Mouse (Mus musculus) MEL (cell line): ENCODE measurements around the gene Ppp1r14b. TPM values are rescaled to one million over a fixed set of nuclear protein-coding genes. Genes with fewer than 3 reads are reported as not detected.

Source experiments
- DNase-seq: peaks from one replicate; pipeline ENCODE4 v3.0.0; 2011; ENCODE audit warnings: low read depth, low spot score
- H3K27ac ChIP-seq: 2 replicates; pipeline ENCODE4 v1.5.1; 2012; ENCODE audit warnings: low read depth, mild to moderate bottlenecking, control low read depth, low read length, moderate library complexity; ENCODE audit not compliant: control insufficient read depth
- H3K27me3 ChIP-seq, 2 experiments: fragments of 150-350 bp in 1 of 2; sonication (generic) in 1 of 2; 2 replicates each; pipeline ENCODE4 v1.6.1; 2012; ENCODE audit warnings: low read length in 2 of 2, mild to moderate bottlenecking in 2 of 2, improper control_type of control experiment in 1 of 2, moderate library complexity in 1 of 2; ENCODE audit not compliant: insufficient read depth in 2 of 2, control insufficient read depth in 1 of 2
- H3K36me3 ChIP-seq, 2 experiments: 2 replicates each; pipeline ENCODE4 v1.6.1; 2012 to 2014; ENCODE audit warnings: low read length in 2 of 2, improper control_type of control experiment in 1 of 2, inconsistent platforms in 1 of 2, mild to moderate bottlenecking in 1 of 2; ENCODE audit not compliant: insufficient read depth in 2 of 2, control insufficient read depth in 1 of 2
- H3K4me1 ChIP-seq, 2 experiments: fragments of 150-350 bp in 1 of 2; sonication (generic) in 1 of 2; 2 replicates each; pipeline ENCODE4 v1.6.1; 2012; ENCODE audit warnings: low read length in 2 of 2, improper control_type of control experiment in 1 of 2, mild to moderate bottlenecking in 1 of 2; ENCODE audit not compliant: insufficient read depth in 2 of 2, control insufficient read depth in 1 of 2
- H3K4me3 ChIP-seq, 2 experiments: fragments of 150-350 bp in 1 of 2; sonication (generic) in 1 of 2; 2 replicates each; pipeline ENCODE4 v1.5.1; 2012; ENCODE audit warnings: low read depth in 2 of 2, low read length in 2 of 2, mild to moderate bottlenecking in 2 of 2, moderate library complexity in 2 of 2, control low read depth in 1 of 2, improper control_type of control experiment in 1 of 2; ENCODE audit not compliant: control insufficient read depth in 1 of 2, insufficient read depth in 1 of 2
- H3K79me2 ChIP-seq: 2 replicates; pipeline ENCODE4 v1.6.1; 2012; ENCODE audit warnings: mild to moderate bottlenecking, low read length, moderate library complexity; ENCODE audit not compliant: control insufficient read depth, poor library complexity, insufficient read depth
- H3K9ac ChIP-seq: 2 replicates; pipeline ENCODE4 v1.6.1; 2012; ENCODE audit warnings: low read depth, mild to moderate bottlenecking, control low read depth, low read length, moderate library complexity; ENCODE audit not compliant: control insufficient read depth, poor library complexity, severe bottlenecking
- H3K9me3 ChIP-seq: fragments of 150-350 bp; sonication (generic); replicated peaks from 2 replicates; pipeline ENCODE4 v1.6.1; 2012; ENCODE audit warnings: mild to moderate bottlenecking, low read length, improper control_type of control experiment, moderate library complexity; ENCODE audit not compliant: insufficient read depth
- BHLHE40 ChIP-seq: IDR thresholded peaks from 2 replicates; pipeline ENCODE4 v1.6.1; 2012; ENCODE audit warnings: low read depth, mild to moderate bottlenecking, inconsistent platforms, low read length, improper control_type of control experiment, borderline replicate concordance
- CTCF ChIP-seq, 3 experiments: IDR thresholded peaks in 2 of 3; conservative IDR thresholded peaks in 1 of 3; 2 replicates each; pipeline ENCODE4 v1.5.1; 2011 to 2012; ENCODE audit warnings: low read length in 3 of 3, low read depth in 2 of 3, mild to moderate bottlenecking in 2 of 3, improper control_type of control experiment in 1 of 3, inconsistent platforms in 1 of 3, mixed read lengths in 1 of 3, moderate library complexity in 1 of 3; ENCODE audit not compliant: control insufficient read depth in 1 of 3, insufficient read depth in 1 of 3, poor library complexity in 1 of 3, severe bottlenecking in 1 of 3
- E2F4 ChIP-seq: IDR thresholded peaks from 2 replicates; pipeline ENCODE4 v1.6.1; 2011; ENCODE audit warnings: low read depth, low read length, improper control_type of control experiment, borderline replicate concordance
- ELF1 ChIP-seq: IDR thresholded peaks from 2 replicates; pipeline ENCODE4 v1.6.1; 2014; ENCODE audit warnings: low read depth, mild to moderate bottlenecking, inconsistent platforms, low read length, improper control_type of control experiment, moderate library complexity
- EP300 ChIP-seq, 2 experiments: IDR thresholded peaks; 2 replicates each; pipeline ENCODE4 v1.6.1; 2011; ENCODE audit warnings: improper control_type of control experiment in 2 of 2, low read length in 2 of 2, low read depth in 1 of 2, mild to moderate bottlenecking in 1 of 2
- ETS1 ChIP-seq: IDR thresholded peaks from 2 replicates; pipeline ENCODE4 v1.6.1; 2012; ENCODE audit warnings: low read depth, mild to moderate bottlenecking, inconsistent platforms, low read length, improper control_type of control experiment, moderate library complexity
- GABPA ChIP-seq: IDR thresholded peaks from 2 replicates; pipeline ENCODE4 v1.6.1; 2012; ENCODE audit warnings: low read depth, mild to moderate bottlenecking, inconsistent platforms, low read length, improper control_type of control experiment, moderate library complexity
- GATA1 ChIP-seq: IDR thresholded peaks from 2 replicates; pipeline ENCODE4 v1.6.1; 2011; ENCODE audit warnings: low read depth, low read length, improper control_type of control experiment
- HCFC1 ChIP-seq: IDR thresholded peaks from 2 replicates; pipeline ENCODE4 v1.6.1; 2012; ENCODE audit warnings: low read depth, mild to moderate bottlenecking, inconsistent platforms, low read length, improper control_type of control experiment, moderate library complexity
- JUND ChIP-seq: IDR thresholded peaks from 2 replicates; pipeline ENCODE4 v1.6.1; 2011; ENCODE audit warnings: low read depth, mild to moderate bottlenecking, improper control_type of control experiment, low read length
- KAT2A ChIP-seq: conservative IDR thresholded peaks from 2 replicates; pipeline ENCODE4 v1.6.1; 2012; ENCODE audit warnings: low read depth, low read length, improper control_type of control experiment, inconsistent platforms
- MAX ChIP-seq: IDR thresholded peaks from 2 replicates; pipeline ENCODE4 v1.6.1; 2011; ENCODE audit warnings: low read length, improper control_type of control experiment
- MXI1 ChIP-seq: IDR thresholded peaks from 2 replicates; pipeline ENCODE4 v1.6.1; 2011; ENCODE audit warnings: mild to moderate bottlenecking, low read depth, low read length, improper control_type of control experiment
- MYB ChIP-seq: IDR thresholded peaks from 2 replicates; pipeline ENCODE4 v1.6.1; 2011; ENCODE audit warnings: mild to moderate bottlenecking, low read depth, low read length, improper control_type of control experiment
- MYC ChIP-seq: IDR thresholded peaks from 2 replicates; pipeline ENCODE4 v1.6.1; 2011; ENCODE audit warnings: low read depth, mild to moderate bottlenecking, low read length, improper control_type of control experiment, moderate library complexity
- NELFE ChIP-seq: IDR thresholded peaks from 2 replicates; pipeline ENCODE4 v1.6.1; 2011; ENCODE audit warnings: low read depth, low read length, improper control_type of control experiment
- NRF1 ChIP-seq: IDR thresholded peaks from 2 replicates; pipeline ENCODE4 v1.6.1; 2014; ENCODE audit warnings: low read depth, mild to moderate bottlenecking, inconsistent platforms, low read length, improper control_type of control experiment, moderate library complexity; ENCODE audit not compliant: poor library complexity, insufficient read depth, severe bottlenecking
- POLR2A ChIP-seq, 2 experiments: IDR thresholded peaks; 2 replicates each; pipeline ENCODE4 v1.6.1; 2011 to 2012; ENCODE audit warnings: low read length in 2 of 2, mild to moderate bottlenecking in 2 of 2, control low read depth in 1 of 2, improper control_type of control experiment in 1 of 2, low read depth in 1 of 2, moderate library complexity in 1 of 2; ENCODE audit not compliant: control insufficient read depth in 1 of 2, insufficient read depth in 1 of 2, poor library complexity in 1 of 2
- POLR2AphosphoS2 ChIP-seq: IDR thresholded peaks from 2 replicates; pipeline ENCODE4 v1.6.1; 2011; ENCODE audit warnings: low read length, improper control_type of control experiment
- POLR2AphosphoS5 ChIP-seq: IDR thresholded peaks from 2 replicates; pipeline ENCODE4 v1.6.1; 2012; ENCODE audit warnings: low read depth, borderline replicate concordance, mild to moderate bottlenecking, inconsistent platforms, low read length, moderate library complexity, mixed read lengths
- RAD21 ChIP-seq: IDR thresholded peaks from 2 replicates; pipeline ENCODE4 v1.6.1; 2011; ENCODE audit warnings: mild to moderate bottlenecking, low read depth, low read length, improper control_type of control experiment
- RCOR1 ChIP-seq: IDR thresholded peaks from 2 replicates; pipeline ENCODE4 v1.6.1; 2012; ENCODE audit warnings: low read depth, mild to moderate bottlenecking, inconsistent platforms, low read length, improper control_type of control experiment
- SIN3A ChIP-seq: IDR thresholded peaks from 2 replicates; pipeline ENCODE4 v1.6.1; 2012; ENCODE audit warnings: low read length, improper control_type of control experiment, inconsistent platforms
- TAL1 ChIP-seq: IDR thresholded peaks from 2 replicates; pipeline ENCODE4 v1.6.1; 2012; ENCODE audit warnings: mild to moderate bottlenecking, inconsistent platforms, low read length, moderate library complexity, mixed read lengths
- USF1 ChIP-seq: IDR thresholded peaks from 2 replicates; pipeline ENCODE4 v1.6.1; 2014; ENCODE audit warnings: low read depth, mild to moderate bottlenecking, inconsistent platforms, low read length, improper control_type of control experiment, moderate library complexity
- USF2 ChIP-seq, 2 experiments: IDR thresholded peaks; 2 replicates each; pipeline ENCODE4 v1.6.1; 2011 to 2012; ENCODE audit warnings: improper control_type of control experiment in 2 of 2, low read length in 2 of 2, borderline replicate concordance in 1 of 2, inconsistent platforms in 1 of 2, low read depth in 1 of 2, mild to moderate bottlenecking in 1 of 2; ENCODE audit not compliant: insufficient read depth in 1 of 2
- ZC3H11A ChIP-seq: IDR thresholded peaks from 2 replicates; pipeline ENCODE4 v1.6.1; 2012; ENCODE audit warnings: low read depth, mild to moderate bottlenecking, inconsistent platforms, low read length, improper control_type of control experiment
- ZKSCAN1 ChIP-seq: IDR thresholded peaks from 2 replicates; pipeline ENCODE4 v1.6.1; 2012; ENCODE audit warnings: low read depth, mild to moderate bottlenecking, inconsistent platforms, low read length, improper control_type of control experiment, moderate library complexity
- ZMIZ1 ChIP-seq: IDR thresholded peaks from 2 replicates; pipeline ENCODE4 v1.6.1; 2012; ENCODE audit warnings: low read depth, mild to moderate bottlenecking, inconsistent platforms, low read length, improper control_type of control experiment, moderate library complexity
- ZNF384 ChIP-seq: IDR thresholded peaks from 2 replicates; pipeline ENCODE4 v1.6.1; 2012; ENCODE audit warnings: low read depth, mild to moderate bottlenecking, inconsistent platforms, low read length, improper control_type of control experiment
- polyA plus RNA-seq, 2 experiments: library from polyadenylated mRNA; stranded (reverse) in 1 of 2; unstranded in 1 of 2; fragments of >175 nt in 1 of 2; fragments of >200 nt in 1 of 2; gene quantifications; 2 replicates each; pipeline versions ENCODE4 v1.2.1 to v1.2.4; 2012; ENCODE audit warnings: low replicate concordance in 2 of 2, low read depth in 1 of 2; ENCODE audit not compliant: insufficient read length in 2 of 2, insufficient read depth in 1 of 2, missing spikeins in 1 of 2
- total RNA-seq: library from RNA; depleted of rRNA; stranded (reverse); fragments of 300-350 nt; gene quantifications from 2 replicates; pipeline ENCODE4 v1.2.3, GENCODE M21; 2012

Ppp1r14b gene
- total and polyA plus RNA-seq, 3 experiments: 349 to 467 TPM; not detected in 1

GRCm38 (mm10) chr19:6934195-6934977, 40.4 kb upstream of the Ppp1r14b start, which contains the start of gene Kcnk4:
Kcnk4 (minus strand) TSS chr19:6934515.
- Histone ChIP-seq H3K27me3 (no peaks in the 10 kb centered on the region), H3K27ac (no peak within 1 kb of the TSS), H3K79me2 (no peaks in the 10 kb centered on the region), H3K9me3 (no peaks in the 10 kb centered on the region), H3K36me3 (no peaks in the 10 kb centered on the region), H3K4me1 (no peaks in the 10 kb centered on the region), H3K9ac (no peak within 1 kb of the TSS), H3K4me3 (no peak within 1 kb of the TSS)
- no peak for DNase-seq
- TF ChIP-seq ETS1: no peak
- TF ChIP-seq GATA1: no peak
- TF ChIP-seq POLR2AphosphoS5: no peak
- TF ChIP-seq JUND: no peak
- no peak for TF ChIP-seq CTCF (IDR thresholded peaks at IDR 0.05 in 2 of 3, conservative IDR thresholded peaks at IDR 0.05 in 1 of 3; ENCODE audit: control insufficient read depth in 1 of 3, insufficient read depth in 1 of 3, low read depth in 2 of 3, low read length in 3 of 3, poor library complexity in 1 of 3, severe bottlenecking in 1 of 3)
- TF ChIP-seq USF1: no peak
- no peak for TF ChIP-seq ELF1

- Histone ChIP-seq H3K4me1 (peaks cover 0 to 6% of the 10 kb centered on the region in 2 experiments; a peak in 2 of 4 replicates), H3K36me3 (peaks cover 0 to 2% of the 10 kb centered on the region in 2 experiments; a peak in 1 of 4 replicates), H3K27ac (no peak overlapping the region), H3K79me2 (peaks cover 3% of the 10 kb centered on the region; the same call in 1 of the 2 replicates), H3K9me3 (no peaks in the 10 kb centered on the region), H3K9ac (no peak overlapping the region), H3K27me3 (no peaks in the 10 kb centered on the region), H3K4me3 (no peak overlapping the region)
- peak; percentile 59 for DNase-seq
- TF ChIP-seq NRF1: no peak
- TF ChIP-seq HCFC1: no peak
- TF ChIP-seq MYB: no peak
- no peak for TF ChIP-seq JUND
- no peak for TF ChIP-seq ZMIZ1
- TF ChIP-seq POLR2A (IDR thresholded peaks at IDR 0.05; ENCODE audit: control insufficient read depth in 1 of 2, insufficient read depth in 1 of 2, low read depth in 1 of 2, low read length in 2 of 2, poor library complexity in 1 of 2): no peak
- no peak for TF ChIP-seq MYC
- no peak for TF ChIP-seq SIN3A
- peak; percentile 56 for TF ChIP-seq RAD21
- no peak for TF ChIP-seq ZC3H11A
- TF ChIP-seq CTCF (IDR thresholded peaks at IDR 0.05 in 2 of 3, conservative IDR thresholded peaks at IDR 0.05 in 1 of 3; ENCODE audit: control insufficient read depth in 1 of 3, insufficient read depth in 1 of 3, low read depth in 2 of 3, low read length in 3 of 3, poor library complexity in 1 of 3, severe bottlenecking in 1 of 3): peak; percentile 54 to 72 (median 56)
- TF ChIP-seq ZKSCAN1: peak; percentile 93; the same call in 1 of the 2 replicates
- TF ChIP-seq MAX: no peak
- TF ChIP-seq NELFE: no peak
- no peak for TF ChIP-seq ZNF384
- no peak for TF ChIP-seq ELF1
- TF ChIP-seq TAL1: no peak
- TF ChIP-seq EP300 (IDR thresholded peaks at IDR 0.05; ENCODE audit: low read depth in 1 of 2, low read length in 2 of 2): no peak
- no peak for TF ChIP-seq MXI1
- TF ChIP-seq E2F4: no peak
- no peak for TF ChIP-seq POLR2AphosphoS2
- TF ChIP-seq GABPA: no peak
- no peak for TF ChIP-seq USF2 (IDR thresholded peaks at IDR 0.05; ENCODE audit: borderline replicate concordance in 1 of 2, insufficient read depth in 1 of 2, low read depth in 1 of 2, low read length in 2 of 2)
- no peak for TF ChIP-seq BHLHE40
- no peak for TF ChIP-seq KAT2A
- TF ChIP-seq RCOR1: no peak
These were observed 38.5 kb upstream of the Ppp1r14b start for GRCm38 (mm10) chr19:6936299-6936698.
